Mouse (Mus musculus) ovary, postnatal 36 days (tissue): ENCODE measurements around the gene Map10.

Experiments
- DNase-seq: peaks from one replicate; pipeline ENCODE4 v3.0.0; 2022; ENCODE audit warnings: low spot score, mixed read lengths

Map10 gene

GRCm38 (mm10) chr8:125718914-125719313 lies 49.3 kb downstream of the Map10 start:
- DNase-seq = no peak

GRCm38 (mm10) chr8:125722675-125723074 lies 53.1 kb downstream of the Map10 start:
- DNase-seq = no peak
